Mouse (Mus musculus) liver, embryonic 14.5 days (tissue): ENCODE measurements around the gene Vamp9.

Experiments
- CTCF ChIP-seq: IDR thresholded peaks from 2 replicates; pipeline ENCODE4 v1.5.1; 2016; ENCODE audit warnings: antibody characterized with exemption, low read depth, control low read depth
- EP300 ChIP-seq: IDR thresholded peaks from 2 replicates; pipeline ENCODE4 v1.6.1; 2016; ENCODE audit warnings: antibody characterized with exemption, low read depth

GRCm38 (mm10) chr5:99915494-99915893 is 9.4 kb downstream of the Vamp9 start:
- TF ChIP-seq CTCF: no peak
- TF ChIP-seq EP300: no peak
